9 mouse cellular contexts compared by ENCODE assay signal in the genomic region with DNA sequence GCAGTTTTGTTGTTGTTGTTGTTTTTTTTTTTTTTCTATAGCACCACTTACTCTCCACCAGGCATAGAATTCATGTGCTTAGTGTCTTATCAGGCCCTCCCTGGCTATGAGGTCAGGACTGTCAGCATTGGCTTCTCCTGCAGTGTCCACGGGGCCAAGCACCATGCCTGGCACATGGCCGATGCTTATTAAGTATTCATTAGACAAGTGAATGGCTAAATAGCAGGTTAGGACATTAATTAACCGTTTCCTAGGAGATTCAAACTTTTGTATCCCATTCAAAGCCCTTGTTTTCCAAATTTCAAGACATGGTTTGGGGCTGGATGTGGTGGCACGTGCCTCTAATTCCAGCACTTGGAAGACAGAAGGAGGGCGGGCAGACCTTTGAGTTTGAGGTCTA. TPM values are rescaled to one million over a fixed set of nuclear protein-coding genes. Genes with fewer than 3 reads are reported as not detected.
A peak's percentile ranks its signal among the peaks of the same experiment; 100 is the strongest.
DNase-seq lines count a peak whose midpoint lies in the region; ATAC-seq and TF ChIP-seq lines count a peak whose summit lies in the region.
"Had no signal": no experiment of that assay in that cellular context is flagged by ENCODE, and none has a peak within 500 bp of the region (broad histone marks: within the 10 kb centered on the region; RNA-seq: fewer than 3 reads in every experiment).

No protein-coding gene starts in this region.

- no peak for ATAC-seq in hindbrain, embryonic 12.5 days (ENCODE audit: low FRiP score)
- no peak for ATAC-seq in embryonic facial prominence, embryonic 11.5 days (replicated peaks; ENCODE audit: insufficient number of reproducible peaks, low FRiP score, low TSS enrichment, low read depth)
- ATAC-seq in heart, postnatal 0 days (ENCODE audit: insufficient read depth, low read depth): peak; percentile 31
- no peak for ATAC-seq in midbrain, embryonic 12.5 days (ENCODE audit: low FRiP score, low read depth)

- DNase-seq in hindbrain, embryonic 10.5 days (ENCODE audit: low spot score): no peak
- no peak for DNase-seq in embryonic facial prominence, embryonic 11.5 days (ENCODE audit: low spot score)
- DNase-seq in heart, postnatal 0 days (ENCODE audit: low spot score): no peak
- no peak for DNase-seq in natural killer cell, adult 2 months (ENCODE audit: low spot score in 2 of 2)
- DNase-seq in ovary, postnatal 36 days (ENCODE audit: low spot score): no peak
- no peak for DNase-seq in T-cell, adult 2 months (ENCODE audit: low spot score)

- H3K9ac ChIP-seq in hindbrain, embryonic 12.5 days: no peak overlapping the region
- peak overlapping the region; percentile 37 for H3K9ac ChIP-seq in embryonic facial prominence, embryonic 11.5 days (replicated peaks; ENCODE audit: low read length)
- H3K9ac ChIP-seq in heart, postnatal 0 days (replicated peaks; ENCODE audit: low read depth, low read length): no peak overlapping the region
- H3K9ac ChIP-seq in midbrain, embryonic 12.5 days (replicated peaks): no peak overlapping the region

- H3K9me3 ChIP-seq in hindbrain, embryonic 10.5 days: no peaks in the 10 kb centered on the region
- no peaks in the 10 kb centered on the region for H3K9me3 ChIP-seq in hindbrain, embryonic 12.5 days (replicated peaks)
- no peaks in the 10 kb centered on the region for H3K9me3 ChIP-seq in embryonic facial prominence, embryonic 11.5 days (replicated peaks; ENCODE audit: control insufficient read depth, low read length)
- no peaks in the 10 kb centered on the region for H3K9me3 ChIP-seq in heart, postnatal 0 days (replicated peaks; ENCODE audit: control insufficient read depth, low read length)
- no peaks in the 10 kb centered on the region for H3K9me3 ChIP-seq in midbrain, embryonic 12.5 days

- peaks cover 61% of the 10 kb centered on the region for H3K4me1 ChIP-seq in hindbrain, embryonic 10.5 days (replicated peaks)
- peaks cover 25% of the 10 kb centered on the region for H3K4me1 ChIP-seq in hindbrain, embryonic 12.5 days
- peaks cover 14% of the 10 kb centered on the region for H3K4me1 ChIP-seq in embryonic facial prominence, embryonic 11.5 days (ENCODE audit: control insufficient read depth, insufficient read depth, low read length)
- peaks cover 34% of the 10 kb centered on the region for H3K4me1 ChIP-seq in heart, postnatal 0 days (ENCODE audit: control insufficient read depth, insufficient read depth)
- H3K4me1 ChIP-seq in midbrain, embryonic 12.5 days: peaks cover 31% of the 10 kb centered on the region

- no peak overlapping the region for H3K4me3 ChIP-seq in hindbrain, embryonic 10.5 days
- no peak overlapping the region for H3K4me3 ChIP-seq in hindbrain, embryonic 12.5 days
- no peak overlapping the region for H3K4me3 ChIP-seq in embryonic facial prominence, embryonic 11.5 days (ENCODE audit: low read depth, low read length)
- H3K4me3 ChIP-seq in heart, postnatal 0 days (ENCODE audit: low read depth, low read length): no peak overlapping the region
- H3K4me3 ChIP-seq in midbrain, embryonic 12.5 days: no peak overlapping the region

- no peaks in the 10 kb centered on the region for H3K36me3 ChIP-seq in hindbrain, embryonic 10.5 days
- H3K36me3 ChIP-seq in hindbrain, embryonic 12.5 days: no peaks in the 10 kb centered on the region
- no peaks in the 10 kb centered on the region for H3K36me3 ChIP-seq in embryonic facial prominence, embryonic 11.5 days (replicated peaks; ENCODE audit: control insufficient read depth, insufficient read depth, low read depth, low read length)
- H3K36me3 ChIP-seq in heart, postnatal 0 days (replicated peaks; ENCODE audit: control insufficient read depth, insufficient read depth, low read length): no peaks in the 10 kb centered on the region
- no peaks in the 10 kb centered on the region for H3K36me3 ChIP-seq in midbrain, embryonic 12.5 days

- H3K27me3 ChIP-seq in hindbrain, embryonic 10.5 days (ENCODE audit: insufficient read depth, poor library complexity, severe bottlenecking): peaks cover 4% of the 10 kb centered on the region
- H3K27me3 ChIP-seq in hindbrain, embryonic 12.5 days: peaks cover 30% of the 10 kb centered on the region
- H3K27me3 ChIP-seq in embryonic facial prominence, embryonic 11.5 days (ENCODE audit: control insufficient read depth, insufficient read depth, low read length): no peaks in the 10 kb centered on the region
- no peaks in the 10 kb centered on the region for H3K27me3 ChIP-seq in heart, postnatal 0 days (ENCODE audit: control insufficient read depth, insufficient read depth, low read length)
- H3K27me3 ChIP-seq in midbrain, embryonic 12.5 days: peaks cover 24% of the 10 kb centered on the region

- peak overlapping the region; percentile 90 for H3K27ac ChIP-seq in hindbrain, embryonic 10.5 days
- no peak overlapping the region; the same call in 1 of the 2 replicates for H3K27ac ChIP-seq in hindbrain, embryonic 12.5 days
- H3K27ac ChIP-seq in embryonic facial prominence, embryonic 11.5 days (replicated peaks; ENCODE audit: low read depth, low read length): peak overlapping the region; percentile 81; the same call in 1 of the 2 replicates
- H3K27ac ChIP-seq in heart, postnatal 0 days (ENCODE audit: low read depth): peak overlapping the region; percentile 76
- H3K27ac ChIP-seq in midbrain, embryonic 12.5 days (replicated peaks): peak overlapping the region; percentile 88

- H3K4me2 ChIP-seq in hindbrain, embryonic 12.5 days (replicated peaks): no peak overlapping the region
- no peak overlapping the region for H3K4me2 ChIP-seq in embryonic facial prominence, embryonic 11.5 days (ENCODE audit: low read depth, low read length)
- peak overlapping the region; percentile 47; the same call in 1 of the 2 replicates for H3K4me2 ChIP-seq in heart, postnatal 0 days (ENCODE audit: low read depth, low read length)
- no peak overlapping the region for H3K4me2 ChIP-seq in midbrain, embryonic 12.5 days (replicated peaks)

- TF ChIP-seq EP300 in heart, postnatal 0 days (IDR thresholded peaks at IDR 0.05; ENCODE audit: low read depth): no peak

- WGBS in hindbrain, embryonic 10.5 days: 78% methylated on average over 5 of the region's 5 CpGs
- WGBS in hindbrain, embryonic 12.5 days: 54% methylated on average over 5 of the region's 5 CpGs
- WGBS in embryonic facial prominence, embryonic 11.5 days: 70% methylated on average over 5 of the region's 5 CpGs
- WGBS in heart, postnatal 0 days: 55% methylated on average over 5 of the region's 5 CpGs
- WGBS in midbrain, embryonic 12.5 days: 51% methylated on average over 5 of the region's 5 CpGs

- no peak for TF ChIP-seq CTCF in heart, postnatal 0 days (IDR thresholded peaks at IDR 0.05; ENCODE audit: low read depth)

RNA-seq across cellular contexts. Expression of a gene that starts 23.1 kb away (rescaled TPM):
- polyA plus RNA-seq in hindbrain, embryonic 10.5 days (2016; fragmentation: Nextera tagmentation; extraction: Ambion mirVana): 25.4 and 29.6 TPM in 2 replicates
- 33.4 and 35.6 TPM in 2 replicates for polyA plus RNA-seq in hindbrain, embryonic 12.5 days (2016; fragmentation: Nextera tagmentation; extraction: Ambion mirVana)
- 3.7 and 4.4 TPM in 2 replicates for polyA plus RNA-seq in embryonic facial prominence, embryonic 11.5 days (2014; fragmentation: Nextera tagmentation; extraction: Ambion mirVana)
- 11.9 and 13.2 TPM in 2 replicates for total RNA-seq in heart, postnatal 0 days (2014; rRNA removed; ENCODE audit: low replicate concordance)
- polyA plus RNA-seq in heart, postnatal 0 days (2015; fragmentation: Nextera tagmentation; extraction: Ambion mirVana): 5.7 and 6.1 TPM in 2 replicates
- 35.2 and 37.6 TPM in 2 replicates for polyA plus RNA-seq in midbrain, embryonic 12.5 days (2016; fragmentation: Nextera tagmentation; extraction: Ambion mirVana)

RNA-seq across cellular contexts. Expression of a gene that starts 34.0 kb away (rescaled TPM):
- 16.9 and 20.6 TPM in 2 replicates for polyA plus RNA-seq in hindbrain, embryonic 10.5 days (2016; fragmentation: Nextera tagmentation; extraction: Ambion mirVana)
- polyA plus RNA-seq in hindbrain, embryonic 12.5 days (2016; fragmentation: Nextera tagmentation; extraction: Ambion mirVana): 17.8 and 18.8 TPM in 2 replicates
- polyA plus RNA-seq in embryonic facial prominence, embryonic 11.5 days (2014; fragmentation: Nextera tagmentation; extraction: Ambion mirVana): 11.9 and 14.4 TPM in 2 replicates
- 32.7 and 34.9 TPM in 2 replicates for total RNA-seq in heart, postnatal 0 days (2014; rRNA removed; ENCODE audit: low replicate concordance)
- 26.6 and 29.0 TPM in 2 replicates for polyA plus RNA-seq in heart, postnatal 0 days (2015; fragmentation: Nextera tagmentation; extraction: Ambion mirVana)
- polyA plus RNA-seq in midbrain, embryonic 12.5 days (2016; fragmentation: Nextera tagmentation; extraction: Ambion mirVana): 19.6 and 19.8 TPM in 2 replicates

RNA-seq across cellular contexts. Expression of a gene that starts 42.0 kb away (rescaled TPM):
- polyA plus RNA-seq in hindbrain, embryonic 10.5 days (2016; fragmentation: Nextera tagmentation; extraction: Ambion mirVana): 0.75 TPM in 1 of 2 replicates, not detected in the other
- polyA plus RNA-seq in hindbrain, embryonic 12.5 days (2016; fragmentation: Nextera tagmentation; extraction: Ambion mirVana): not detected in 2 replicates
- polyA plus RNA-seq in embryonic facial prominence, embryonic 11.5 days (2014; fragmentation: Nextera tagmentation; extraction: Ambion mirVana): not detected in 2 replicates
- not detected in 2 replicates for total RNA-seq in heart, postnatal 0 days (2014; rRNA removed; ENCODE audit: low replicate concordance)
- 1.2 TPM in 1 of 2 replicates, not detected in the other for polyA plus RNA-seq in heart, postnatal 0 days (2015; fragmentation: Nextera tagmentation; extraction: Ambion mirVana)
- 0.55 TPM in 1 of 2 replicates, not detected in the other for polyA plus RNA-seq in midbrain, embryonic 12.5 days (2016; fragmentation: Nextera tagmentation; extraction: Ambion mirVana)
- total RNA-seq: layer of hippocampus, postnatal 14 days had no signal

RNA-seq across cellular contexts. Expression of a gene that starts 44.6 kb away (rescaled TPM):
- 15.7 and 18.0 TPM in 2 replicates for polyA plus RNA-seq in hindbrain, embryonic 10.5 days (2016; fragmentation: Nextera tagmentation; extraction: Ambion mirVana)
- polyA plus RNA-seq in hindbrain, embryonic 12.5 days (2016; fragmentation: Nextera tagmentation; extraction: Ambion mirVana): 14.6 and 18.8 TPM in 2 replicates
- polyA plus RNA-seq in embryonic facial prominence, embryonic 11.5 days (2014; fragmentation: Nextera tagmentation; extraction: Ambion mirVana): 4.6 and 6.0 TPM in 2 replicates
- 62.2 and 93.8 TPM in 2 replicates for total RNA-seq in heart, postnatal 0 days (2014; rRNA removed; ENCODE audit: low replicate concordance)
- polyA plus RNA-seq in heart, postnatal 0 days (2015; fragmentation: Nextera tagmentation; extraction: Ambion mirVana): 26.7 and 34.2 TPM in 2 replicates
- polyA plus RNA-seq in midbrain, embryonic 12.5 days (2016; fragmentation: Nextera tagmentation; extraction: Ambion mirVana): 19.8 and 21.1 TPM in 2 replicates
